Mouse (Mus musculus) testis, adult 2 months (tissue): ENCODE results near the gene Pld5. TPM values are rescaled to one million over a fixed set of nuclear protein-coding genes. Genes with fewer than 3 reads are reported as not detected.

Experiments
- H3K27ac ChIP-seq: fragments of 200-500 bp; 2 replicates; pipeline ENCODE4 v1.5.1; 2012; ENCODE audit warnings: low read depth, low read length; ENCODE audit not compliant: control insufficient read depth, insufficient read depth
- H3K27me3 ChIP-seq: fragments of 200-500 bp; 2 replicates; pipeline ENCODE4 v1.6.1; 2012; ENCODE audit warnings: mild to moderate bottlenecking, low read length, moderate library complexity; ENCODE audit not compliant: control insufficient read depth, insufficient read depth
- H3K36me3 ChIP-seq: fragments of 200-500 bp; 2 replicates; pipeline ENCODE4 v1.6.1; 2012; ENCODE audit warnings: mild to moderate bottlenecking, low read length; ENCODE audit not compliant: control insufficient read depth, insufficient read depth
- H3K4me1 ChIP-seq: fragments of 200-500 bp; 2 replicates; pipeline ENCODE4 v1.6.1; 2012; ENCODE audit warnings: low read length; ENCODE audit not compliant: control insufficient read depth, insufficient read depth
- H3K4me3 ChIP-seq: fragments of 200-500 bp; 2 replicates; pipeline ENCODE4 v1.5.1; 2012; ENCODE audit warnings: low read depth, mild to moderate bottlenecking, low read length, moderate library complexity, mixed read lengths; ENCODE audit not compliant: control insufficient read depth
- CTCF ChIP-seq: fragments of 200-500 bp; IDR thresholded peaks from 2 replicates; pipeline ENCODE4 v1.5.1; 2012; ENCODE audit warnings: low read depth, mild to moderate bottlenecking, inconsistent platforms, low read length, moderate library complexity; ENCODE audit not compliant: control insufficient read depth, insufficient read depth, insufficient replicate concordance
- POLR2A ChIP-seq: fragments of 200-500 bp; IDR thresholded peaks from 2 replicates; pipeline ENCODE4 v1.6.1; 2012; ENCODE audit warnings: low read depth, mild to moderate bottlenecking, inconsistent platforms, low read length, moderate library complexity; ENCODE audit not compliant: control insufficient read depth
- polyA plus RNA-seq: library from polyadenylated mRNA; depleted of rRNA; stranded (reverse); fragments of >200 nt; gene quantifications from 2 replicates; pipeline ENCODE4 v1.2.3, GENCODE M21; 2012

Pld5 gene
- polyA plus RNA-seq, 1 experiment, result not detected

DNA sequence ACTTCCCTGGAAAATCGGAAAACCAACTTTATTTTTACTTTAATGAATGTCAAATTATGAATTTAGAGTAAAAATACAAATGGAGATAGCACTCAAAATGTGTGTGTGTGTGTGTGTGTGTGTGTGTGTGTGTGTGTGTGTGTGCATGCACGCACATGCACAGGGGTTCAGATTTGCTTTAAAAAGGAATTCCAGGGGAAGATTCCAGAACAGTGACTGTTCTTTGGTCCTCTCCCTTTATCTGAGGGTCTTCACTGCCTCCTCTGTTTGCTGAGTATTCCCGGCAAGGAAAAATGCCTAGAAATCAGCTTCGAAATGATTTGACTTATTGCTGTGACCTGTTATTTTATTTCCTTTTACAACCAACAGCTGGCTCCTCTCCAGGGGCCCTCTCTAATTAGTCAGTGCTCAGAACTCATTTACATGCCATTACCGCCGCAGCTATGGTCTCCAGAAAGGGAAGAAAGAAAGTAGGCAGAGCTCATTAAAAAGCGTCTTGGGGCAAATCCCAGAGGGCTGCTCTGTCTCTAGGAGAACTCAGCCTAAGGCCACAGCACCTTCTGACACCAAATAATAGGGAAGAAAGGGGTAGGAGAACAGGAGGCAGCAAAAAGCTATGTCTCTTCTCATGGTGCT lies 176.3 kb downstream of the Pld5 start:
- Histone ChIP-seq H3K36me3 (no peaks in the 10 kb centered on the region), H3K4me1 (no peaks in the 10 kb centered on the region), H3K27me3 (no peaks in the 10 kb centered on the region), H3K4me3 (no peak overlapping the region), H3K27ac (no peak overlapping the region)
- no peak for TF ChIP-seq POLR2A
- TF ChIP-seq CTCF, result no peak

GRCm38 (mm10) chr1:176092119-176092518 lies 183.0 kb downstream of the Pld5 start:
- no peak overlapping the region for H3K27ac ChIP-seq
- TF ChIP-seq CTCF (no peak), POLR2A (no peak)

DNA sequence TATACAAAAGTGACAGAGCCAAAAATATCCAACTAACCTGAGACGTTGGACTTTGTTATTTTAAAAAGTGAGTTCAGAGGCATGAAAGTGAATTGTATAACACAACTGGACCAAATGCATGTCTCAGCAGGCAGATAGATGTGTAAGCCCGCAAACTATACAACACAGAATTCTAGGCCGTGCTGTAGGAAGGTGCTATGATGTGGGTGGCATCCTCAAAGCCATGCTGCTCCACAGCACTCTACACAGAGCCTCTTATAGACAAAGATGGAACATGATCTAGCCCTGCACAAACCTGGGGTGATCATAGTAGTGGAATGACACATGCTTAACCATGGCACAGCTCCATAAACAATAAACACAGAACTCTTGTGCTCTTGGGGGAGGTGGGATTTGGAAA lies 185.7 kb downstream of the Pld5 start:
- Histone ChIP-seq H3K27me3 (no peaks in the 10 kb centered on the region), H3K27ac (no peak overlapping the region), H3K36me3 (no peaks in the 10 kb centered on the region), H3K4me1 (no peaks in the 10 kb centered on the region), H3K4me3 (no peak overlapping the region)
- TF ChIP-seq CTCF (no peak), POLR2A (no peak)

More at GRCm38 (mm10) chr1:176092119-176092518, 183.0 kb downstream of the Pld5 start:
- Histone ChIP-seq H3K4me1 (no peaks in the 10 kb centered on the region), H3K4me3 (no peak overlapping the region), H3K27me3 (no peaks in the 10 kb centered on the region), H3K36me3 (no peaks in the 10 kb centered on the region)

DNA sequence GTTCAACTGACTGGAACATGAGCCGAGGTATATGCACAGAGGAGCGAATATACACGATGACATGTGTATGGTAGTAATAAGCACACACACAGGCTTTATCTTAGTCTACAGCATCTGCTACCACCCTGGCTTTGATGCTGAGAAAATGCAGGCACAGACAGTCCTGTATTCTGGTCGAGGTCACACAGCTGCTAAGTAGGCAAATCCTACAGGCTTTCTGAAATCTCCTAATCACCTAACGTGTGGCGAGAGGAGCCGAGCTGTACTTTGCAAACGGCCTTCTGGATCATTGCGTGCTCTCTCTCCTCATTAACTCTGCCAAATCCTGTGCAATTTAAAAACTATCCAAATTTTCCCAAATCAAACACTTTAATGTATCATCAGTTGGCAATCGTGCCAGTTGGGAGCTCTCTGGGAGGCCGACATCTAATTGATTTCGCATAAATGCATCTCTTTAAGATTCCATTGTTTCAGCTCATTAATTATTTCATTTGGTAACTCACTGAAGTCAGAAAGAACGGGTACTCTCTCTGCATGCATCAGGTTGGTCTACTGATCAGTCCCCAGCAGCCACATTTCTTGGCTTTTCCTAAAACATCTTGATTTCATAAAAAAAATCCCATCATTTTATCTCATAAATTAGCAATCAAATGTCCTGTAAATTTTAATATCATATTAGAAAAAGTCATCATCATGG lies 189.0 kb downstream of the Pld5 start:
- H3K27me3 ChIP-seq, result no peaks in the 10 kb centered on the region
- no peaks in the 10 kb centered on the region for H3K36me3 ChIP-seq
- no peaks in the 10 kb centered on the region for H3K4me1 ChIP-seq
- H3K27ac ChIP-seq, result no peak overlapping the region
- H3K4me3 ChIP-seq, result no peak overlapping the region
- no peak for TF ChIP-seq CTCF
- TF ChIP-seq POLR2A, result no peak

- Histone ChIP-seq H3K4me3 (no peak overlapping the region), H3K27ac (no peak overlapping the region), H3K4me1 (no peaks in the 10 kb centered on the region), H3K36me3 (no peaks in the 10 kb centered on the region), H3K27me3 (no peaks in the 10 kb centered on the region)
- TF ChIP-seq POLR2A (no peak), CTCF (no peak)
Measured at GRCm38 (mm10) chr1:176082306-176082705, 192.8 kb downstream of the Pld5 start.

DNA sequence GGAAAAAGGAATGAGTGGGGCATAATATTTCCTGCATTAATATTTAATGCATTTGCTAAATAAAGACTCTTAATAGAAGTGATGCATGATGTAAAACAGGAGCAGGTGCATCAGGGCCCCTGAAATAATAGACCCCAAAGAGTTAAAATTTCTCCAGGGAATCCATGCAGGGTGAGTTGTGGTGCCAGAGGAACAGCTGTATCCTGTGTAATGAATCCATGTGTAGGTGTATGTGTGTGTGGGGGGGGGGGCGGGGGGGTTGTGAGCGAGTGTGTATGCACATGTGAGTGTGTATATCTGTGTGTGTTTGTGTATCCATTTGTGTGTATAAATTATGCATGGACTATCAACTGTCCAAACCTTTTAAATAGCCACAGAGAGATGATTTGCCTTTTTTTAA lies 194.1 kb downstream of the Pld5 start:
- H3K27me3 ChIP-seq, result no peaks in the 10 kb centered on the region
- H3K4me1 ChIP-seq, result no peaks in the 10 kb centered on the region
- H3K4me3 ChIP-seq, result no peak overlapping the region
- no peaks in the 10 kb centered on the region for H3K36me3 ChIP-seq
- no peak for TF ChIP-seq POLR2A
- no peak for TF ChIP-seq CTCF
- no peak overlapping the region for H3K27ac ChIP-seq

DNA sequence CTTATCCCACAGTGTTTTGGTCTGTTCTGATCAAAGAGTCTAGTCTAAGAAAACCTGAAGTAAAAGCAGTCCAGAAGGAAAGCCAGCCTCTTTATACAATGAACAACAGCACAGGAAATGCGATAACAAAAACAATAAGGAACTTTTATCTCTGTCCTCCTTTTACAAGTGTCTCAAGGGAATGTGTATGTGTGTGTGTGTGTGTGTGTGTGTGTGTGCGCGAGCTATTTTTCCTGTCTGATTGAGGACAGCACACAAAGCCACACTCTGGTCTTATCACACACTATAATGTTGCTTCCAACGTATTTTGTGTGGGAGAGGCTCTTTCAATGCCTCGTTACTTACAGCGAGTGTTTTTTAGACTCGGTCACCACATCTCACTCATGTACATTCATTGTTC lies 196.7 kb downstream of the Pld5 start:
- H3K27ac ChIP-seq, result no peak overlapping the region
- H3K27me3 ChIP-seq, result no peaks in the 10 kb centered on the region
- TF ChIP-seq POLR2A (no peak), CTCF (no peak)
- H3K36me3 ChIP-seq, result no peaks in the 10 kb centered on the region
- no peak overlapping the region for H3K4me3 ChIP-seq
- no peaks in the 10 kb centered on the region for H3K4me1 ChIP-seq
